Mouse (Mus musculus) embryonic facial prominence, embryonic 14.5 days (tissue): Measurements from ENCODE around the gene Lpin3. TPM values are rescaled to one million over a fixed set of nuclear protein-coding genes. Genes with fewer than 3 reads are reported as not detected.

Experiments
- ATAC-seq: fragments of 200-750 bp; cut with Nextera tagmentation; 2 replicates; pipeline ENCODE4 v1.8.0; 2017; ENCODE audit warnings: low read depth, moderate number of reproducible peaks, moderate TSS enrichment
- DNase-seq: peaks from one replicate; pipeline ENCODE4 v3.0.0-alpha.2; 2015; ENCODE audit warnings: low spot score
- H3K27ac ChIP-seq: fragments of 300-500 bp; sonication (generic); replicated peaks from 2 replicates; pipeline ENCODE4 v1.5.1; 2014; ENCODE audit warnings: low read depth, mild to moderate bottlenecking, low read length, moderate library complexity
- H3K27me3 ChIP-seq: fragments of 300-500 bp; sonication (generic); replicated peaks from 2 replicates; pipeline ENCODE4 v1.6.1; 2014; ENCODE audit warnings: low read length; ENCODE audit not compliant: control insufficient read depth, insufficient read depth
- H3K36me3 ChIP-seq: fragments of 300-500 bp; sonication (generic); 2 replicates; pipeline ENCODE4 v1.6.1; 2014; ENCODE audit warnings: low read length, mixed read lengths; ENCODE audit not compliant: control insufficient read depth, insufficient read depth
- H3K4me1 ChIP-seq: fragments of 300-500 bp; sonication (generic); 2 replicates; pipeline ENCODE4 v1.6.1; 2014; ENCODE audit warnings: antibody characterized with exemption, low read length; ENCODE audit not compliant: control insufficient read depth, insufficient read depth
- H3K4me2 ChIP-seq: fragments of 300-500 bp; sonication (generic); 2 replicates; pipeline ENCODE4 v1.6.1; 2014; ENCODE audit warnings: low read depth, mild to moderate bottlenecking, low read length, moderate library complexity, mixed read lengths
- H3K4me3 ChIP-seq: fragments of 300-500 bp; sonication (generic); 2 replicates; pipeline ENCODE4 v1.5.1; 2014; ENCODE audit warnings: low read depth, mild to moderate bottlenecking, low read length
- H3K9ac ChIP-seq: fragments of 300-500 bp; sonication (generic); 2 replicates; pipeline ENCODE4 v1.6.1; 2014; ENCODE audit warnings: low read depth, mild to moderate bottlenecking, low read length, moderate library complexity, mixed read lengths
- H3K9me3 ChIP-seq: fragments of 300-500 bp; sonication (generic); 2 replicates; pipeline ENCODE4 v1.6.1; 2016; ENCODE audit warnings: low read length; ENCODE audit not compliant: control insufficient read depth
- WGBS: fragments of 180-500 bp; shearing (Covaris S2); extraction: QIAGEN DNeasy Blood & Tissue Kit; methylation state at CpG from one replicate; pipeline ENCODE4 v1.1.7; 2014; 5-methylcytosine and 5-hydroxymethylcytosine counted together
- polyA plus RNA-seq: library from polyadenylated mRNA; unstranded; fragments of >200 nt; fragmentation: Nextera tagmentation; extraction: Ambion mirVana; gene quantifications from 2 replicates; pipeline ENCODE4 v1.2.1, GENCODE M21; 2014

Lpin3 gene
- polyA plus RNA-seq, 1 experiment from 2014 or later: 1.1 TPM

GRCm38 (mm10) chr2:160932325-160932724 lies 51.9 kb downstream of the Lpin3 start:
- DNase-seq: peak; percentile 88
- H3K27ac ChIP-seq: peak overlapping the region; percentile 53; the same call in 1 of the 2 replicates
- H3K4me2 ChIP-seq: 0 out of 2 replicates have a peak overlapping the region, but pooled peaks have one; percentile 1

DNA sequence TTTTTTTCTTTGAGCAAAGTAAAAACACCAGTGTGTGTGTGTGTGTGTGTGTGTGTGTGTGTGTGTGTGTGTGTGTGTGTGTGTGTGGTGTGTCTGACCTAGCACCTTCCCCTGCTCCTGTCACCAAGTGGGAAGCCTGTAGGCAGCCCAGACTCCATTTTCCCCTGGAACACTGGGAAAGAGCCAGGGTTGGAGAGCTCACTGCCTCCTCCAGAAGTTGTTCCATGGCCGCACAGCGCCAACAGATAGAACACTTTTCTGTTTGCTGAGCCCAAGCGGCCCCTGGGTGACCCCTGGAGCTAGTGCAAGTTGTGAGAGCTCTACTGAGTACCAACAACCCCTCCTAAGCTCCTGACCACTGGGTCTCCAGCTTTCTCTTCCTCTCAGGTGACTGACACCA lies 52.5 kb downstream of the Lpin3 start:
- H3K27me3 ChIP-seq: no peaks in the 10 kb centered on the region
- no peak overlapping the region for H3K9ac ChIP-seq
- H3K4me1 ChIP-seq: peaks cover 10% of the 10 kb centered on the region
- no peak for DNase-seq
- H3K9me3 ChIP-seq: no peaks in the 10 kb centered on the region
- no peak overlapping the region; the same call in 1 of the 2 replicates for H3K27ac ChIP-seq
- WGBS: 74% methylated on average over 3 of the region's 3 CpGs
- H3K36me3 ChIP-seq: no peaks in the 10 kb centered on the region
- H3K4me2 ChIP-seq: no peak overlapping the region
- ATAC-seq: no peak
- no peak overlapping the region for H3K4me3 ChIP-seq

More at GRCm38 (mm10) chr2:160932325-160932724, 51.9 kb downstream of the Lpin3 start:
- no peaks in the 10 kb centered on the region for H3K27me3 ChIP-seq
- peaks cover 10% of the 10 kb centered on the region for H3K4me1 ChIP-seq
- 34% methylated on average over 8 of the region's 8 CpGs for WGBS
- H3K9me3 ChIP-seq: no peaks in the 10 kb centered on the region
- no peak overlapping the region for H3K4me3 ChIP-seq
- H3K9ac ChIP-seq: no peak overlapping the region
- ATAC-seq: peak; percentile 72
- H3K36me3 ChIP-seq: no peaks in the 10 kb centered on the region

GRCm38 (mm10) chr2:160933890-160934289 lies 53.4 kb downstream of the Lpin3 start:
- no peak overlapping the region for H3K27ac ChIP-seq
- H3K4me3 ChIP-seq: no peak overlapping the region
- H3K4me1 ChIP-seq: peaks cover 10% of the 10 kb centered on the region
- DNase-seq (no peak), ATAC-seq (no peak)
- no peak overlapping the region for H3K9ac ChIP-seq
- WGBS: 74% methylated on average over 5 of the region's 5 CpGs
- no peak overlapping the region for H3K4me2 ChIP-seq
- H3K27me3 ChIP-seq: no peaks in the 10 kb centered on the region
- H3K9me3 ChIP-seq: no peaks in the 10 kb centered on the region
- H3K36me3 ChIP-seq: no peaks in the 10 kb centered on the region

DNA sequence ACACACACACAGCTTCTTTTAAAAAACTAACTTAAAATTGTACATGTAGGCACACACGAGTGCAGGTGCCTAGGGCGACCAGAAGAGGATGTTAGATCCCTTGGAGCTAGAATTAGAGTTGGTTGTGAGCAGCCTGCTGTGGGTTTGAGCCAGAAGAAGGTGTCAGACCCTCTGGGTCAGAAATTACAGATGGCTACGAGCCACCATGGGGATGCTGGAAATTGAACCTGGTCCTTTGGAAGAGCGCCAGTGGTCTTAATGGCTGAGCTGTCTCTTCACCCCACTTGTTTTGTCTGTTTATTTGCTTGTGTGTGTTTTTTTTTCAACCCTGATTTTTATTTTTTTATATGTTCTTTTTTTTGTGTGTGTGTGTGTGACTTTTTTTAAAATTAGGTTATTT lies 54.0 kb downstream of the Lpin3 start:
- H3K4me3 ChIP-seq: no peak overlapping the region
- 76% methylated on average over 4 of the region's 4 CpGs for WGBS
- no peaks in the 10 kb centered on the region for H3K36me3 ChIP-seq
- no peaks in the 10 kb centered on the region for H3K9me3 ChIP-seq
- ATAC-seq (no peak), DNase-seq (no peak)
- H3K27ac ChIP-seq: no peak overlapping the region
- no peak overlapping the region for H3K9ac ChIP-seq
- H3K4me2 ChIP-seq: no peak overlapping the region
- H3K4me1 ChIP-seq: peaks cover 10% of the 10 kb centered on the region
- H3K27me3 ChIP-seq: no peaks in the 10 kb centered on the region

GRCm38 (mm10) chr2:160940930-160941709 lies 60.6 kb downstream of the Lpin3 start:
- no peaks in the 10 kb centered on the region for H3K9me3 ChIP-seq
- H3K9ac ChIP-seq: no peak overlapping the region
- H3K4me1 ChIP-seq: no peaks in the 10 kb centered on the region
- DNase-seq (peak; percentile 67), ATAC-seq (peak; percentile 65; the same call in 1 of the 2 replicates)
- no peak overlapping the region for H3K4me3 ChIP-seq
- no peak overlapping the region for H3K4me2 ChIP-seq
- peaks cover 9% of the 10 kb centered on the region; the same call in 1 of the 2 replicates for H3K36me3 ChIP-seq
- WGBS: 62% methylated on average over 17 of the region's 17 CpGs
- no peaks in the 10 kb centered on the region for H3K27me3 ChIP-seq
- H3K27ac ChIP-seq: no peak overlapping the region

GRCm38 (mm10) chr2:160942443-160942842 lies 62.0 kb downstream of the Lpin3 start:
- DNase-seq: no peak
- WGBS: 54% methylated on average over 3 of the region's 3 CpGs

DNA sequence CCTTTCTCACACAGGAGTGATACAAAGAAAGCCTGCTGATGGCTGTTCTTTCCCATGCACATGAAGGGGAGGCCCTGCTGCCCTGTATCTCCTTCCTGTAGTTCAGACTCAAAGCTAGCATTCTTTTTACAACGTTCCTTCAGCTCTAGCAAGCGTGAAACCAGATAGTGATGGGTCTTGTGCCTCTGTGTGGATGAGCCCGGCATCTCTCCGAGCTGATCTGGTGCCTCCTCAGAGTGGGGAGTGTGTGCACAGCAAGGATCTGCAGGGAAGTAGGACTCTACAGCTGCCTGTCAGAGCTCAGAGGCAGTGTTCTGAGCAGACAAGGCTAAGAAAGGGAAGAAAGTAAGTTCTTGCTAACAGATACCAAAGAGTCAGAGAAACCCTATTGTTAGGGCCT lies 71.1 kb downstream of the Lpin3 start:
- Histone ChIP-seq H3K27ac (no peak overlapping the region), H3K27me3 (no peaks in the 10 kb centered on the region), H3K4me3 (no peak overlapping the region), H3K4me2 (no peak overlapping the region), H3K9ac (no peak overlapping the region), H3K4me1 (no peaks in the 10 kb centered on the region), H3K9me3 (no peaks in the 10 kb centered on the region), H3K36me3 (peaks cover 93% of the 10 kb centered on the region)
- WGBS: 75% methylated on average over 4 of the region's 4 CpGs
- ATAC-seq (no peak), DNase-seq (no peak)

More at GRCm38 (mm10) chr2:160942443-160942842, 62.0 kb downstream of the Lpin3 start:
- no peak for ATAC-seq
- Histone ChIP-seq H3K4me1 (no peaks in the 10 kb centered on the region), H3K4me3 (no peak overlapping the region), H3K9me3 (no peaks in the 10 kb centered on the region), H3K4me2 (no peak overlapping the region), H3K27me3 (no peaks in the 10 kb centered on the region), H3K9ac (no peak overlapping the region), H3K36me3 (peaks cover 20% of the 10 kb centered on the region), H3K27ac (no peak overlapping the region)

DNA sequence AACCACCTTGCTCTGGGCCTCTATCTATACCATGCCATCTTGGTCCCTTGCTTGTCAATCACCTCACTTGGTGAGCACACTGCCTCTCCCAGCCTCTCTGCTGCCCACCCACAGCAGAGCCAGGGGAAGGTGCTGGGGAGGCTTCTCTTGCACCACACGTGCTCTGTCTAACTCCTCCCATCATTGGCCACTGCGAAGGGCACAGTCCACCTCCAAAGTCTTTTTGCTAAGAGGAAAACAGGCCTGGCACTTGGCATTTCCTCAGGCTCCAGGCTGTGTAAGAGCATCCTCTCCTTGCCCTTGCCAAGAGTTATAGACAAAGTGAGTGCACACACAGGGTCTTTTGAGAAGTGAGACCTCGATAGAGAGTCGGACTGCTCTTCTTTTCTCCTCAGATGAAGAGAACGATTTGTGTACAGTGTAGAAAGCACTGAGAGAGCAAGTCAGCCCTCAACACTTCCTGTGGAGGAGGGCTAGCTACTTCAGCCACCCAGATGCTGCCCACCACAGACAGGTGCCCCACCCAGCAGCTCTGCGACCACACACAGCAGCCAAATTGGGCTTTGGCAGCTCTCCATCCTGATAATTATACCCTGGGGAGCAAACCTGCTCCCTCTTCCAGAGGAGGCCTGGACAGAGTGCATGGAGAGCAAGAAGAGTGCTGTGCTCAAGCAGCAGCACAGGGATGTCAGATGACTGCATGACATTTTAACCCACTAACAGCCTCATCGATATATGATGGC lies 72.8 kb downstream of the Lpin3 start:
- no peaks in the 10 kb centered on the region for H3K9me3 ChIP-seq
- H3K27me3 ChIP-seq: no peaks in the 10 kb centered on the region
- no peak overlapping the region for H3K27ac ChIP-seq
- H3K4me2 ChIP-seq: no peak overlapping the region
- no peaks in the 10 kb centered on the region for H3K4me1 ChIP-seq
- no peak overlapping the region for H3K9ac ChIP-seq
- H3K36me3 ChIP-seq: peaks cover 89% of the 10 kb centered on the region
- ATAC-seq (peak; percentile 69), DNase-seq (peak; percentile 34)
- WGBS: 76% methylated on average over 7 of the region's 7 CpGs
- no peak overlapping the region for H3K4me3 ChIP-seq
